Mouse (Mus musculus): ENCODE results near the gene Dnah7c.

The Dnah7c gene

DNA sequence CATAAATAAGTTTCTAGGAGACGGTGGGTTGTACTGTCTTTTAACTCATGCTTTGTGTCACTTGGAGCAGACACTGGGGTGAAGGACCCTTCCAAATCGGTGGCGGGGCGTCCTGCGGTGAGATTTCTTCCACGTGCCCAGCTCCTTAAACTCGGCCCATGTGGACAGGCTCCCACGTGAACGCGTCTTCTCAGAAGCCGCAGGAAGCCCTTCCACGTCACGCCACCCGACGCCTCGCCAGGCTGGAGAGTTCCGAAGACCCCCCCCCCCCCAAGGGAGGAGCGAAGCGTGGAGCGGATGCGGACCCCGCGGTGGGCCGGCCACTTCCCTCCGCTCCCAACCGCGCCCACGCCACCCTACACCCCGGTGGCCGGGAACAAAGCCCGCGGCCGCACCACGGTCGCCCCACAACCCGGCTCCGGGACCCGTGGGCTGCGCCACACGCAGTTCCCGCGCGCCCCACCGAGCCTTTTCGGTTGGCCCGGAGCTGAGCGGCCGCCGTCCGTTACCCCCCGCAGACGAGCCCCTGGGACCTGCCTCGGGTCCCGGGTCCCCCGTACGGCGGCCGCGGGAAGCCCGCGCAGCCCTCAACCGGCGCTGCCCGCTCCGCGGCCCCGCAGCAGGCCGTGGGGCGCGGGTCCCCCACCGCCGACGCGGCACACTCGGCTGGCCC is 427.3 kb downstream of the Dnah7c start:
- intact Hi-C loops (cut with DNase I), result loop anchor here (5.0 kb wide), 1 partner anchor 270 kb away; no protein-coding TSS in a partner anchor

DNA sequence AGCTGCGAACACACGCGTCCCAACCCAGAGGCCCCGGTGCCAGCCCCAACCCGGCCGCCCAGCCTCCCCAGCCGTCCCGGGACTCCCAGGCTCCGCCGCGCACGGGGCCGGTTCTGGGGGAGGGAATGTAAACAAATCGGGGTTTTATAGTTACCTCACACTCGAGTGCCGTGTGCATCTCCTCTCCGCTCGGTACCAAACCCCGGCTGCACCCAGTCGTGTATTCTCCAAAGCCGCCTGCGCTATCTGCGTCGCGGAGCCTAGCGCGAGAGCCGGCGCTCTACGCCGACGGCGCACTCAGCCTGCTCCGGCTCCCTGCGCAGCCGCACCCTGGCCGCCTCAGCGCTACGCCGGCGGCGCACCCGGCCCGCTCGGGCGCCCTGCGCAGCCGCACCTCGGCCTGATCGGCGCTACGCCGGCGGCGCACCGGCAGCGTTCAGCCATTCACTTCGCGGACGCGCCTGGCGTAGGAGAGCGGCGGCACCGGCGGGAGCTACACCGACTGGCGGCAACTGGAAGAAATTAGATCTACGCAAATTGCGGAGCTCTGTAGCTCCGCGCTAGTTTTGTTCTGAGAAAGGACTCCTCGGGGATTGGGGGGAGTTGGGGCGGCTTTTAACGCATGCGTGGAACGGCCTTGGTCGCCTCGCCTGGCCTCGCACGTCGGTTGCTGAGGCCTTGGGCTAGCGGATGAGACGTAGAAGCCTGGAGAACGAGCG is 428.1 kb downstream of the Dnah7c start:
- intact Hi-C loops (cut with DNase I), result loop anchor here (5.0 kb wide), 1 partner anchor 271 kb away; no protein-coding TSS in a partner anchor

DNA sequence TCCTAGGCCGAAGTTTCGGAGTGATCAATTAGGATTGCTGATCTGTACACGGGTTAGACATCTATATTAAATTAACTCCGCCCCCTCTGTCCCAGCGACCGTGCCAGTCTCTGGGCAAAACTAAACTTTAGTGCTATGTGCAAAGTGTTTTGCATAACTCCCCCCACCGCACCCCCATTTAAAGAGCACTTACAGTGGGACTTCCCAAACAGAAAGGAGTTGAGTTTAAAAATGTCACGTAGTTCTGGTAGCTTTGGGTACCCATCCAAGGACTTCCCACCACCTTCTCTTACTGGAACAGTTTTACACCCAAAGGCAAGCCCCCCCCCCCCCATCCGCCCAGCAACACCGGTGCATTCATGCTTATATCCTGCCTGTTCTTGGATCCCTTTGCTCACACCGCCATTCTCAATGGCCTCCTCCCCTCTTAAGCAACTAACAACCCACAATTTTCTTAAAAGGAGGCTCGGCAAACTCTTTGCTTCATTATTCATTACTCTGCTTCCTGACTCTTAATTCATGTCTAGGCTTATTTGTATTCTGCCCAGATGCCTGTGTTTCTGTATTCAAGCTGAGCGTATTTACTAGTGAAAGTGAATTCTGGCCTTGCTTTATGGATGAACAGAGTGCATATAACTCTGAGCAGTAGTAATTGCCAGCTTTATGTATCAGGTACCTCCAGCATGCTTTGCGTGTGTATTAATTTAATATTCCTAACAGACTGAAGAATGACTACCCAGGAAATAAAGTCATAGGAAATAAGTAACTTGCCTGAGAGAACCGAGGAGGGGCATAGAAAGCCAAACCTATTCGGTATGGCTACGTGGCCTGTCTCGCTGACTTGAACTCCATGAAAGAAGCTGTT is 428.9 kb downstream of the Dnah7c start:
- intact Hi-C loops (cut with DNase I), result loop anchor here (5.0 kb wide), 1 partner anchor 272 kb away; no protein-coding TSS in a partner anchor

DNA sequence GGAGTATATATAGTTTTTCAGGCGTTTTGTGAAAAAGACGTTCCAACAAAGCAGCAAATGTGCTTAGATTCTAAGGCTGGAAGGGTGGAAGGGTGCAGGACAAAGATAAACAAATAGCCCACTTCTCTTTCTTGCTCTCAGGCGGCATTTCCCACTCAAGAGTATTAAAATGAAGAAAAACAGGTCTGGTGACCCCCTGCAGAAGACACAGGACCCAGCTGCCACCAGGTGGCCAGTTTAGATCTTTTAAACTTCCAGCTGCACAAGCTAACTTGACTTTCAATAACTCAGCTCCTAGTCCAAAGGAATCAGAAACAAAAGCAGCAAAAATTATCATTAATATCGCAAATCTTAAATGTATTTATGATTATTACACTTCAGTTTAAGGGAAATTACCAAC is 431.1 kb downstream of the Dnah7c start:
- intact Hi-C loops (cut with DNase I), result no loop called here
